Mouse (Mus musculus) CH12.LX (cell line): ENCODE measurements at regions not wholly inside any gene's neighbourhood (a gene's known extent, or its start where the extent isn't known, plus 50 kb on each side); places are given as distances from the start of the nearest gene placed in this dataset.

Experiments used
- CHD1 ChIP-seq: IDR thresholded peaks from 2 replicates; pipeline ENCODE4 v1.6.1; 2012; ENCODE audit warnings: low read depth, low read length, improper control_type of control experiment, inconsistent platforms
- CTCF ChIP-seq, 2 experiments: IDR thresholded peaks in 1 of 2; conservative IDR thresholded peaks in 1 of 2; 2 replicates each; pipeline ENCODE4 v1.5.1; 2011 to 2012; ENCODE audit warnings: low read depth in 2 of 2, low read length in 2 of 2, improper control_type of control experiment in 1 of 2, inconsistent platforms in 1 of 2, mild to moderate bottlenecking in 1 of 2, moderate library complexity in 1 of 2
- IRF4 ChIP-seq: IDR thresholded peaks from 2 replicates; pipeline ENCODE4 v1.6.1; 2014; ENCODE audit warnings: low read depth, mild to moderate bottlenecking, inconsistent platforms, low read length, improper control_type of control experiment
- PAX5 ChIP-seq: IDR thresholded peaks from 2 replicates; pipeline ENCODE4 v1.6.1; 2012; ENCODE audit warnings: low read length, inconsistent platforms, mixed read lengths
- POLR2A ChIP-seq: IDR thresholded peaks from 2 replicates; pipeline ENCODE4 v1.6.1; 2011; ENCODE audit warnings: low read depth, mild to moderate bottlenecking, improper control_type of control experiment, low read length

DNA sequence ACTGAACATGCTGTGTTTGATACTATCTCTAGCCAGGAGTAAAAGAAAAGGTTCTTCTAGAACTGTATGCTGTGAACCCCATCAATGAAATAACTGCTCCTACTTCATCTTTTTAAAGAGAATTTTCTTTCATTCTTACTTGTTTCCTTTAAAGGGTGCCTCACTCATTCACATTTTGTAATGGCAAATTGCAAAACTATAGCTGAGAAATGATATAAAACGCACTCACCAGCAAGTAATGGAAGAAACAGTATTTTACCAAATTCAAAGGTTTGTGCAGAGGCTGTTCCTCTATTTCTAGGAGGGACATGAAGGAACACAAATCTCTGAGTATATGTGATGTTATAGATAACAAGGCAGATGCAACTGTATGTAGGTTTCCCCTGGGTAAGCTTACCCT is 183.4 kb downstream of the Gm11146 start:
- TF ChIP-seq CTCF (conservative IDR thresholded peaks at IDR 0.05 in 1 of 2, IDR thresholded peaks at IDR 0.05 in 1 of 2; ENCODE audit: low read depth in 2 of 2, low read length in 2 of 2) = no peak
- TF ChIP-seq PAX5 = no peak
- TF ChIP-seq IRF4 = no peak
- TF ChIP-seq POLR2A = no peak
- no peak for TF ChIP-seq CHD1
